Mouse (Mus musculus) G1E (cell line): Measurements from ENCODE around the gene Sycp3. TPM values are rescaled to one million over a fixed set of nuclear protein-coding genes. Genes with fewer than 3 reads are reported as not detected.

ENCODE experiments used
- ATAC-seq: 2 replicates; pipeline ENCODE4 v1.8.0; 2016; ENCODE audit warnings: mild to moderate bottlenecking; ENCODE audit not compliant: insufficient number of reproducible peaks, poor library complexity, low FRiP score, severe bottlenecking; ENCODE audit errors: extremely low read depth
- DNase-seq: peaks from one replicate; pipeline ENCODE4 v3.0.0; 2012; ENCODE audit warnings: low spot score
- H3K27me3 ChIP-seq: 2 replicates; pipeline ENCODE4 v1.6.1; 2012; ENCODE audit warnings: mild to moderate bottlenecking, low read length, inconsistent platforms; ENCODE audit not compliant: insufficient read depth
- H3K36me3 ChIP-seq: replicated peaks from 2 replicates; pipeline ENCODE3; 2012; ENCODE audit warnings: mild to moderate bottlenecking, inconsistent platforms
- H3K4me1 ChIP-seq: 2 replicates; pipeline ENCODE4 v1.6.1; 2012; ENCODE audit warnings: low read depth, low read length, inconsistent platforms, mixed read lengths; ENCODE audit not compliant: insufficient read depth
- H3K4me3 ChIP-seq: 2 replicates; pipeline ENCODE4 v1.5.1; 2012; ENCODE audit warnings: low read depth, mild to moderate bottlenecking, inconsistent platforms, low read length, moderate library complexity, mixed read lengths
- H3K9me3 ChIP-seq: replicated peaks from 2 replicates; pipeline ENCODE4 v1.6.1; 2012; ENCODE audit warnings: inconsistent platforms
- CTCF ChIP-seq: IDR thresholded peaks from 2 replicates; pipeline ENCODE4 v1.5.1; 2012; ENCODE audit warnings: low read depth, low read length, inconsistent platforms, mixed read lengths
- GATA1 ChIP-seq: IDR thresholded peaks from 2 replicates; pipeline ENCODE4 v1.6.1; 2012; ENCODE audit warnings: borderline replicate concordance, low read length, inconsistent platforms, mixed read lengths
- GATA2 ChIP-seq: IDR thresholded peaks from 2 replicates; pipeline ENCODE4 v1.6.1; 2012; ENCODE audit warnings: low read depth, low read length, inconsistent platforms, borderline replicate concordance
- POLR2AphosphoS5 ChIP-seq: IDR thresholded peaks from 2 replicates; pipeline ENCODE4 v1.6.1; 2012; ENCODE audit warnings: low read depth, low read length, inconsistent platforms; ENCODE audit not compliant: insufficient replicate concordance
- TAL1 ChIP-seq: conservative IDR thresholded peaks from 2 replicates; pipeline ENCODE4 v1.6.1; 2012; ENCODE audit warnings: low read depth, low read length, inconsistent platforms, mixed read lengths
- polyA plus RNA-seq: library from polyadenylated mRNA; stranded (reverse); fragments of >175 nt; gene quantifications from 2 replicates; pipeline ENCODE4 v1.2.3, GENCODE M21; 2012
- total RNA-seq, 2 experiments: library from RNA; stranded (forward) in 1 of 2; stranded (reverse) in 1 of 2; fragments of 200-1000 nt in 1 of 2; fragments of >200 nt in 1 of 2; fragmentation: Nextera tagmentation in 1 of 2; gene quantifications; 2 replicates each; pipeline ENCODE4 v1.2.3; 2014 to 2017

Gene Sycp3
- total RNA-seq (2014; fragmentation: Nextera tagmentation) (not detected in 2 replicates), total RNA-seq (2017) (0.22 and 0.23 TPM in 2 replicates), polyA plus RNA-seq (not detected in 2 replicates)

GRCm38 (mm10) chr10:88459502-88459992 is at the start of gene Sycp3:
TSS of gene Sycp3 (plus strand) at chr10:88459569.
- H3K27me3 ChIP-seq = peaks cover 8% of the 10 kb centered on the region
- no peak for ATAC-seq
- no peak for TF ChIP-seq GATA1
- TF ChIP-seq TAL1 = no peak
- no peak for TF ChIP-seq CTCF
- no peak for TF ChIP-seq GATA2
- TF ChIP-seq POLR2AphosphoS5 = no peak
- H3K4me3 ChIP-seq = no peak within 1 kb of the TSS
- H3K9me3 ChIP-seq = peaks cover 3% of the 10 kb centered on the region; the same call in 1 of the 2 replicates
- no peak for DNase-seq
- no peaks in the 10 kb centered on the region for H3K36me3 ChIP-seq
- peaks cover 9% of the 10 kb centered on the region for H3K4me1 ChIP-seq

- DNase-seq = no peak
- ATAC-seq = no peak
- H3K4me1 ChIP-seq = peaks cover 14% of the 10 kb centered on the region; the same call in 1 of the 2 replicates
Observed at GRCm38 (mm10) chr10:88409751-88410150, 49.6 kb upstream of the Sycp3 start.

DNA sequence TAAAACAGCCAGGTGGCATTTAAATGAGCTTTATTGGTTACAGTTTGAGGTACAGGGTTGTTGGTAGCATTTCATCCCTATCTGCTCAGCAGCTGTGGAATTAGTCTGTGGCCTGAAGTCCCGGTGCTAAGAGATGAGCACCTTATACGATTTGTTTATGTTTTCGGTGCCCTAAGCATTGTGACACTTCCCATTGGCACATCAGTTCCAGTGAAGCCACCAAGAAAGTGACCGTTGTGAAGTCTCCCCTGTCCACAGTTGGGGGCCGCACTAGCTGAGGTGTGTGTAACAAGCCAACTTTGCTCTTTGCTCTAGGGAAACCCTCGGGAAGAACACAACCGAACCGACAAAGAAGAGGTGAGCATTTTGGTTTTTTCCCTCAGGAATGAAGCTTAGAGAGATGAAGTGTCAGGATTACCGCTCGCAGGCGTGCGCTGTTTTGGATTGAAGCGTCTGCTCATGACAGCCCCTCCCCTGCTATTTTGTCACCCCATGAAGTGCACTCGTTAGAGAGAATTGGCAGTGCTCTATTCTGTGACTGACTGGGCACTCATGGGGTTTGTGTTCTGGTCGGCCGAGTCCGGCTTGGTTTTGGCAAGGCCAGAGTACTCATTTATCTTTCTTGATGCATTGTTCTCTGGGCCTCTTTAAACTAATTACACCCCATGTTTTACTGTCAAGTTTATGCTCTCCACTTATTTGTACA is 46.9 kb upstream of the Sycp3 start:
- no peak for DNase-seq
- TF ChIP-seq GATA1 (no peak), GATA2 (no peak), POLR2AphosphoS5 (no peak), TAL1 (no peak), CTCF (no peak)
- H3K4me3 ChIP-seq = no peak overlapping the region
- no peaks in the 10 kb centered on the region for H3K9me3 ChIP-seq
- H3K27me3 ChIP-seq = no peaks in the 10 kb centered on the region
- H3K36me3 ChIP-seq = peaks cover 74% of the 10 kb centered on the region
- no peak for ATAC-seq
- peaks cover 7% of the 10 kb centered on the region; the same call in 1 of the 2 replicates for H3K4me1 ChIP-seq

More at GRCm38 (mm10) chr10:88409751-88410150, 49.6 kb upstream of the Sycp3 start:
- TF ChIP-seq GATA1 (no peak), CTCF (no peak), TAL1 (no peak), GATA2 (no peak), POLR2AphosphoS5 (no peak)
- no peaks in the 10 kb centered on the region for H3K27me3 ChIP-seq
- peaks cover 74% of the 10 kb centered on the region for H3K36me3 ChIP-seq
- H3K9me3 ChIP-seq = no peaks in the 10 kb centered on the region
- no peak overlapping the region for H3K4me3 ChIP-seq

- DNase-seq (no peak), ATAC-seq (no peak)
- no peak for TF ChIP-seq CTCF
- no peak for TF ChIP-seq TAL1
- TF ChIP-seq GATA2 = no peak
- no peak for TF ChIP-seq POLR2AphosphoS5
- TF ChIP-seq GATA1 = no peak
- Histone ChIP-seq H3K27me3 (no peaks in the 10 kb centered on the region), H3K36me3 (peaks cover 91% of the 10 kb centered on the region), H3K9me3 (no peaks in the 10 kb centered on the region), H3K4me1 (peaks cover 3% of the 10 kb centered on the region; the same call in 1 of the 2 replicates), H3K4me3 (no peak overlapping the region)
Observed at GRCm38 (mm10) chr10:88417686-88418085, 41.7 kb upstream of the Sycp3 start.

DNA sequence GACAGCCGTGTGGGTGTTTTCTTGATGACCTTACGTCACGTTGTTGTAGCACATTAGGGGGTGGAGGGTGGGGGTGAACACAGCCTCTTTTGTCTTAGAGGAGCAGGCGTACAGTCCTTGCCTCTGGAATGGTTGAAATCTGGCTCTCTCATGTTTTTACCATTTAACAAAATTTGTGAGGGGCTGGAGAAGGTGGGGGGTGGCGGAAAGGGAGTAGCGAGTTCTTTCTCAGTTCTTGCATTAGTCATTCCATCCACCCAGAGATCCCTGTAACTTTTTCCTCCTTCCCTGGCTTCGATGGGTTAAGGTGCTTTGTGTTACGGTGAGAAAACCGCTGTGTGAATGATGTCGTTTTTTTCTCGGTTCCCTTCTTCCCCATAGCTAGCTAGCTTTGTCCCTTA is 39.2 kb upstream of the Sycp3 start:
- Histone ChIP-seq H3K27me3 (no peaks in the 10 kb centered on the region), H3K9me3 (no peaks in the 10 kb centered on the region), H3K4me1 (peaks cover 3% of the 10 kb centered on the region; the same call in 1 of the 2 replicates), H3K4me3 (no peak overlapping the region), H3K36me3 (peaks cover 96% of the 10 kb centered on the region)
- DNase-seq = no peak
- ATAC-seq = no peak
- TF ChIP-seq TAL1 (no peak), GATA1 (no peak), GATA2 (no peak), POLR2AphosphoS5 (no peak), CTCF (no peak)

GRCm38 (mm10) chr10:88420655-88421435 is 38.5 kb upstream of the Sycp3 start:
- TF ChIP-seq POLR2AphosphoS5 (no peak), GATA1 (no peak), CTCF (no peak), GATA2 (no peak), TAL1 (no peak)
- Histone ChIP-seq H3K27me3 (no peaks in the 10 kb centered on the region), H3K9me3 (no peaks in the 10 kb centered on the region), H3K4me3 (no peak overlapping the region), H3K4me1 (0 out of 2 replicates have a peak, but pooled peaks cover 3% of the 10 kb centered on the region), H3K36me3 (peaks cover 95% of the 10 kb centered on the region)
- DNase-seq (no peak), ATAC-seq (no peak)
